Mouse (Mus musculus) olfactory bulb, adult 2 months (tissue): ENCODE data around the gene Sh2d7.

ENCODE experiments used
- CTCF ChIP-seq: fragments of 200-500 bp; IDR thresholded peaks from 2 replicates; pipeline ENCODE4 v1.5.1; 2012; ENCODE audit warnings: low read depth, mild to moderate bottlenecking, low read length, moderate library complexity; ENCODE audit not compliant: insufficient read depth
- POLR2A ChIP-seq: fragments of 200-500 bp; IDR thresholded peaks from 2 replicates; pipeline ENCODE4 v1.6.1; 2012; ENCODE audit warnings: mild to moderate bottlenecking, low read depth, low read length, moderate library complexity; ENCODE audit not compliant: insufficient read depth

DNA sequence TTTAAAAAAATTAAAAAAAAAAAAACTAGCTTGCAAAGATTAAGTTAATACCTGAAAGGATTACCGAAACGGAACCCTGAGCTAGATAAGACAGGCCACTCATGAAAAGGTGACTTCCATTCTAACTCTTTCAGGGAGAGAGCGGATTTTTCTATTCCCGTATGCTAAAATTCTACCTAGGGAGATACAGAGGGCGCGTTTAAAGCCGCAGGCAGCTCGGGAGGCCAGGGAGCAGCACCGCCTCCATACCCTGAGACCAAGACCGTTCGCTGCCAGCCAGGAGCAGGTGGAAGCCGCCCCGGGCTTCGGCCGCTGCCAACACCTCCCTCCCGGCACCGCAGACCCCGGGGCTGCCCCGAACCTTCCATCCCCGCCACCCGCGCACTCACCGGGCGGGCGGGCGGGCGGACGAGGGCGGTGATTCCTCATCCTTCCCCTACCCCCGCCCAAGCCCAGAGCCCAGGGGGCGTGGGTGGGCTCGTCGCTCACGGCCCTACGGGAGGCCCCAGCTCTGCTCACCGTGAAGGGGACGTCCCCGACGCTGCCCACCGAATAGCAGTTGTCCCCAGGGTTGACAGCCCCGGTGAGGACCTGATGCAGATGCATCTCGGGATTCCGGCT, 37.8 kb upstream of the Sh2d7 start:
- TF ChIP-seq POLR2A (no peak), CTCF (no peak)
